Mouse (Mus musculus) retina, postnatal 7 days (tissue): ENCODE measurements around the gene Cd300lg.

Experiments used
- DNase-seq: peaks from one replicate; pipeline ENCODE4 v3.0.0-alpha.2; 2012; ENCODE audit warnings: low read depth, low spot score

The Cd300lg gene

DNA sequence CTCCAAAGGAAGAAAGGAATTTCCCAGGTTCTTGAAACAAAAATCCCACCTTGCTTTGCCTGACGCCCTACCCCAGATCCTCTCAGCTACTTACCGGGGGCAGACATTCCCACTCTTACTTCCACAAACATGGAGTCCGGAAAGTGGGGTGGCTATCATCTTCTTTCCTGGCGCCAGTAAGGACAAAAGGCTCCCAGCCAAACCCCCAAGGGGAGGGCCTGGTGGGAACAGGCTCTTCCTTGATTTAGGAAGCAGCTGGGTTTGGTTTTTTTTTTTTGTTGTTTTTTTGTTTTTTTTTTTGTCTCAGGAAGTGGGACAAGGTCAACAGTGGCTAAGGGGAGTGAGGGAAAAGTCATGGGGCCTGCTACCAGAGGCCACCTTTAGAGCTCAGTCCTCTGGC, 10.2 kb downstream of the Cd300lg start:
- no peak for DNase-seq

DNA sequence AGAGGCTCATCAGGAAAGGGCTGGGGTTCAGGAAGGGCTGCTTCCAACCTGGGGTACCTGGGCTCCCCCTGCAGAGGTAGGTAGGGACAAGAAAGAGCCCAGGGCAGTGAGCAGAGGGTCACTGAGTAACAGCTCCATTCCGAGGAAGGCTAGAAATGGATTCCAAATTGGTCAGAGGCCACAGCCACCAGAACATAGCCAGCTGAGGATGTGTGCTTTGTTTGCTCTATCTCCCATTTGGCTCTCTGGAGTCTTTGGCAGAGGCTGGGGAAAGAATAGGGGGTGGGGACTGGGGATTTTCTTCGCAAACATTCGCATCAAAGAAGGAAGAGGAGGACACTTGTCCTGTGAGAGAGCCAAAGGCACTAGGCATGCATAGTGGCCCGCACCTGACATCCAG, 10.6 kb downstream of the Cd300lg start:
- DNase-seq = no peak

DNA sequence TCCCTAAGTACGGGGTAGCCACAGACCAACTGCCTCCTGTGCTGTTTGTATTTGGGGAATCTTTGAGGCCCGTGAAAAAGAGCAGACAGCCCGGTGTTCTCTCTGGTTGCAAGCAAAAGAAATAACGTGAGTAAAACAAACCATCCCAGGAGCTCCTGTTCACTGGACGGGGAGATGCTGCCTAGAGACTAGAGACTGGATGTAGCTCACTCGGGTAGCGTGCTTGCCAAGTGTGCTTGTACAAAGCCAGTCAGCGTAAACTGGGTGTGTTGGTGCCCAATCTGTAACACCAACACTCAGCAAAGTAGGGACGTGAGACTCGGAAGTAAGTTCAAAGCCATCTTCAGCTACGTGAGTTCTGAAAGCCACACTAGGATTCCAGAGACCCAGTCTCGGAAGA, 11.4 kb downstream of the Cd300lg start:
- no peak for DNase-seq

DNA sequence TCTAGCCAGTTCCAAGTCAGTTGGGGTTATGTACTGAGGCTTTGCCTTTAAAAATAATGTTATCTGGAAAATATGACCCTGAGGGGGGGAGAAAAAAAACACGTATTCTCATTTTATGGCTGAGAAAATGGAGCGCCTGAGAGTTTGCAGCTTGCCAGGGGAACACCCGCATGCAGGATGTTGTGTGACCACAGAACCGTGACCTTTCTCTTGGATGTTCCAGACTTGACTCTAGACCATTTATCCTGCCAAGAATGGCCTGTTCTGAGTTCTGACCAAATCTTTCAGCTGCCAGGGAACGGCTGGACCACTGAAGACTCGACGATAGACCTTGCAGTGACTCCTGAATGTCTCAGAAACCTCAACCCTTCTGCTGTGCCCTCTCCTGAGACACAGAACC, 11.9 kb downstream of the Cd300lg start:
- DNase-seq = no peak

DNA sequence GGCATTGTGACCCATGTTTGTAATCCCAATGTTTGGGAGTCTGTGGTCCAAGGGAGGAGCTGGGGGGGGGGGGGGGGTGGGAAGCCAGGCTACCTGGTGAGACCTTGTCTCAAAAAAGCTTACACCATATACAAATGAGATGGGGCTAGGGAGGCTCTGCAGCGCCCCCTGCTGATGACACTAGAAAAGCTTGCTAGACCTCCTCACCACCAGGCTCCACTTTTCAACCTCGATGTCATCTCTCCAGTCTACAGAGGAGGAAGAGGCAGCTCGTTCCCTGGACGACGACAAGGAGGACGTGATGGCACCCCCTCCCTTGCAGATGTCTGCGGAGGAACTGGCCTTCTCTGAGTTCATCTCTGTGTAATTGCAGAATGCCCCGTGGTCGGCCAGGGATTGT, 12.5 kb downstream of the Cd300lg start:
- peak; percentile 35 for DNase-seq

DNA sequence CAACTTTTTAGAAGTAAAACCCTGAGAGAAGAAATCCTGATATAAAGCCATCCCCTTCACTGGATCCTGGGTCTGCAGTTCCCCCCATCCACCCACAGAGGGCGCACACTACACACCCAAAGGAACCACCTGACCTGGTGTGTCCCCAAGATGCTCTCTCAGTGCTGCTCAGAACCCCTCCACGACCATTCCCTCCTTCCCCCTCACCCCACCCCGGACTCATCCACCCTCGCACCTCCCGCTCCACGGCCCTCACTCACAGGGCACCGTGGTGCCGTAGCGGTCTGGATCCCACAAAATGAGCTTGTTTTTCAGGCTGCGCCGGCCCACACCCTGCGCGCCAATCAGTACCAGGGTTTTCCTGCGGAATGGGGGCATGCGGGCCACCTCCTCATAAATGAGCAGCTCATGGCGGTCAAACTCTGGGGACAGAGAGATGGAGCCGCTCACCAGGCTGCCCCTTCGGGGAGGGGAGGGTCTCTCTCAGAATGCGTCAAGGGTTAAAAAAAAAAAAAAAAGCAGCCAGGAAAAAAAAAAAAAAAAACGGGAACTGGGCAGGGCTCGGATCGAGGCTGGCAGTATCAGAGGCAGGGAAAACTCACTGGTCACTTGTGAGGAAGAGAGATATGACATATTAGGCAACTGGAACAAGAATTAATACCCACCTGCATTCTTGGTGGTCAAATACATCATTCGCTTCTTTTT, 20.1 kb downstream of the Cd300lg start:
- peak; percentile 72 for DNase-seq

DNA sequence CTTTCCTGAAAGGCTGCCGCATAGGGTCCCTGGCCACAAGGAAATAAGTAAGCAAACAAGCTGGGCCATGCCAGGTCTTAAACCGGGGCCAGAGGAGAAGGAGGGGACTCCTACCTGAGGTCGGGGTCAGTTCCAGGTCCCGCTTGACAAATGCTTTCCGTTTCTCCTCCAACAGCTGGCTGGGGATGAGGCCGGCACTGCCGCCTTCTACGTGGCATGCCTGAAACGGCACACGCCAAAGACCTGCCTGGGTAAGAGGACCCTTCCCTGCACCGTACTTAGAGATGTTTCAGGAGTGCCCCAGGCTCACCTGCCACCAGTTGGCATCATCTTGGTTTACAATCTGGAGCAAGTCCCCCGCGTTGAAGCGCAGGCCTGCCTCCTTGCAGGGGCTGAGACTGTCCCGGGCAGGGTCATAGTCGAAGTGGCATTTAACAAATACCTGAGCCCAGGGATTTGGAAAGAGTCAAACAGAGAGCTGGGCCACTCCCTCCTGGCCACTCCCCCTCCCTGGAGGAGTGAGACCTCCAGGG, 20.7 kb downstream of the Cd300lg start:
- DNase-seq = no peak

DNA sequence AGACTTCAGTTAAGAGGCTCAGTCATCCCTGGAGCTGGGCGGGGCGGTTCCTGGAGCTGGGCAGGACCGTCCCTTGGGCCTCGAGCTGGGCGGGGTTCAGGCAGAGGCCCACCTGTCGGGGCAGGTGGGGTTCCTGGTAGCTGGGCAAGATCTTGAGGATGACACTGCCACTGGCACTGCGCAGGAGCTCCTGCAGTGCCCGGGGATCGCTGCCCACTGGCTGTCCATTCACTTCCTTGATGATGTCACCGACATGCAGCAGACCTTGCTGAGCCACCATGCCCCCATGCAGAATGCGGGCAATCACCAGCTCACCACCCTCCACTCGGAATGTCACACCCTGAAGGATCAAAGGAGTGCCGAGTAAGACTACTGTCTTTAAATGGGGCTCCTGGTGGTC, 21.8 kb downstream of the Cd300lg start:
- DNase-seq = no peak

DNA sequence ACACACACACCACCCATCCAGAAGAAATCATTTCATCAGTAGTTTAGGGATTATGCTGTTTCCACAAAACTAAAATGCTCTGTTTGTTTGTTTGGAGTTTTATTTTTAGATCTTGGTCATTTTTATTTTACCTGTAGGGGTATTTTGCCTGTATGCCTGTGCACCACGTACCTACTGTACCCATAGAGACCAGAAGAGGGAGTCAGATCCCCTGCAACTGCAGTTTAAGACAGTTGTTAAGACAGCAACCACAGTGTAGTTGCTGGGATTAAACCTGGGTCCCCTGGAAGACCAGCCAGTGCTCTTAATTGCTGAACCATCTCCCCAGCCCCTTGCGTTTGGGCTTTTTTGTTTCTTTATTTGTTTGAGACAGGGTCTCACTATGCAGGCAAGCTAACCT, 27.7 kb downstream of the Cd300lg start:
- no peak for DNase-seq

DNA sequence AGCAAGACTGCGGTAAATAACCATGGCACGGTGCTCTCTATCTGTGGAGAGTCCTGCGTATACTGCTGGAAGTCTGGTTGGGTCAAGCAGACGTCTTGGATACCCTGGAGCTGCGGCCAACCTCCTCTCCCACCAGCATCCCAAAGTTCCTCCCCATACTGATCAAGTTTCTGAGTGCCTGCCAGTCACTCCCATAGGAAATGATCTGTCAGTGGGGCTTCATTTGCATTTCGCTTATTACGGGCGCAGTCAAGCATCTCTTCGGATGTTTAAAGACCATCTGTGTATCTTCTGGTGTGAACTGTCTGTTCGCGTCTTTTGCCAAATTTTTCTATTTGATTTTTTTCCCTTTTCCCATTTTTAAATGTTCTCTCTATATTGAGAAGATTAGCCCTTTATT, 28.3 kb downstream of the Cd300lg start:
- DNase-seq = no peak

DNA sequence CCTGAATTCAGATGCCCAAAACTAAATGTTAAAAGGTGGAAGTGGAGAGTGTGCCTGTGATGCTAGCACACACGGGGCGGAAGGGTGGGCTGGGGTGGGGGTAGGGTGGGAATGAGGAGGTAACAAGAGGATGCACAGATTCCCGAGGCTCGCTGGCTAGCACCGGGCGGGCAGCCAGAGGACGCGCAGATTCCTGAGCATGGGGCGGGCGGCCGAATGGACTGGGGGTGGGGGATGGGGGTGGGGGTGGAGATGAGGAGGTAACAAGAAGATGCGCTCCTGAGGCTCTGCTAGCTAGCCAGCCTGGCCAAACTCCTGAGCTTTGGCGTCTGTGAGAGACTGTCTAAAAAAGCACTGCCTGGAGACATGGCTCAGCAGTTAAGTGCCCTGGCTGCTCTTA, 29.1 kb downstream of the Cd300lg start:
- DNase-seq = no peak

DNA sequence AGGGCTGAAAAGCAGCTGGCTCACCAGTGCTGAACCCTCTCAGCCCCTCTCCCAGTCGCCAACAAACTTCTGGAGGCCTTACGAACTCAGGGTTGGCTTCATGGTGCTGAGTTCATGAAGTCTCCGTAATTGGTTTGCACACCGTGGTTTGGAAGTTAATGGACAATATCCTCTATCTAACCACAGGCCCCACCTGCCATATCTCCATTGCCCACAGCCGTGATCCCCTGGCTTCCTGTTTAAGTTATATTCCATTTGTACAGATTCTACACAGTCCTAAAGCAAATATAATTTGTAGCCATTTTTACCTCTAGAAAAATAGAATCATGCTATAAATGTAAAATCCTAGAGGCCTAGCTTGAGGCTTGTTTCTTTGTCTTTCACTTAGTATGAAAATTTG, 31.4 kb downstream of the Cd300lg start:
- no peak for DNase-seq

DNA sequence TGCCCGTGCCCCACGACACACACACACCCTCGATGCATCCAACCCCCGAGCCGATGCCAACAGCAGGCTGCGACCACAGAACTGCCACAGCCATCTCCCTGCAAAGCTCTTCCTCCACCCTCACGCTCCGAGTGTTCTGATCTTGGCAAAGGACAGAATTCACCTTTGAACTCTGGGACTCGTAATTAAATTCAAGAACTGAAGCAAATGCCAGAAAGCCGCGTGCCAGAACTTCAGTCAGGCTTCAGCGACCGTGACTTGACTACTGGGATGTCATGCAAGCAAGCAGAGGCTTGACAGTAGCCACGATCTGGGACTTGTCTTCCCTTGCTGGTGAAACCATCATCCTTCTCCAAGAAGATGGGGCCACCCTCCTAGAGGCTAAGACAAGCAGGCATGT, 32.4 kb downstream of the Cd300lg start:
- DNase-seq = no peak

DNA sequence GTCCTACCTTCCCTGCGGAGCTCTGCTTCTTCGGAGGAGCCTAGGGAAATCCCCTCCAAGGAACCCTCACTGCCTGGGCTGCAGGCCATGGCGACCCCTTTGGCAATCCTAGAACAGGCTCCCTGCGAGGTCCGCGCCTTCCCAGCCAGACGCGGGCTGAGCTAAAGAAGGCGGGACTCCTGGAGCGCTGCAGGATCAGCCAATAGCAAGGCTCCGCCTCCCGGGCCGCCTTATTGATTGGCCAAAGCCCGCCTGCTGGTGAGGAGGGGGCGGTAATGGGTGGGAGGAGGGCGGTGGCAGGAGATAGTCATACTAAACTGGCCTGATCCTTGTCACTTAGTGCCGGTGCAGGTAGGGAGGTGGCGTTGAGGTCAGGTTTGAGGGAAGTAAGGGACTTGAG, 41.0 kb downstream of the Cd300lg start:
- DNase-seq = no peak

DNA sequence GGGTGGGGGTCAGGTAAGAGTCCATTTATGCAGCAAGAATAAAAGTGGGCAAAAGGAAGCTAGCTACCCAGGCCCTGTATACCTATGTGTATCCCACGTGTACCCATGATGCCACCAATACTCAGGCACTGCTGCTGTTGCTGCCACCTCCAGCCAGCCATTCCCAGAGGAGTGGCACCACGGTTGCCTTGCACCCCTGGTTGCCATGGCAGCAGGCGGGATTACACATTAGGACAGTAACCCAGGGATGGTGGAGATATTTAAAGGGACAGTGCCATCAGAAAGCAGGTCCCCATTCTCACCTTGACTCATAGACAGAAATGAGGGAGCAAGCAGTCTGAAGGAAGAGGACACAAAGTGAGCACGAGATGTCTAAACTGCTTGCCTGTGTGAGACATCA, 41.9 kb downstream of the Cd300lg start:
- no peak for DNase-seq

DNA sequence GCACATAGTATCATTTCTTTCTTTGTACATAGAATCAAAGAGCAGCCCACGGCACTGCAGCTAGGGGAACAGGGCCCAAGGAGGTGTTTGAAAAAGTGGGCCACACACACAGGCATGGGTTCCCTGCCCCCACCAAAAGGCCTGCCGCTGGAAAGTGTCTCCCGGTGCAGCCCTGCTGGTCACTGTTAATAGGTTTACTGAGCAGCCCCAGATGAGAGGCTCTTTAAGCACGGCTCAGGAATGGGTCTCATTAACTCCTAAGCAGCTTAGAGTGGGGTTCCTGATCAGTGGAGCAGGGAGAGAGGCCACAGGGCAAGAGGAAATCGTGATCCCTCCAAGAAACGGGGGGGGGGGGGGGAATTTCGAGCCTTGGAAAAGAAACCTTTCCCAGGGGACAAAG, 42.9 kb downstream of the Cd300lg start:
- DNase-seq = peak; percentile 81

DNA sequence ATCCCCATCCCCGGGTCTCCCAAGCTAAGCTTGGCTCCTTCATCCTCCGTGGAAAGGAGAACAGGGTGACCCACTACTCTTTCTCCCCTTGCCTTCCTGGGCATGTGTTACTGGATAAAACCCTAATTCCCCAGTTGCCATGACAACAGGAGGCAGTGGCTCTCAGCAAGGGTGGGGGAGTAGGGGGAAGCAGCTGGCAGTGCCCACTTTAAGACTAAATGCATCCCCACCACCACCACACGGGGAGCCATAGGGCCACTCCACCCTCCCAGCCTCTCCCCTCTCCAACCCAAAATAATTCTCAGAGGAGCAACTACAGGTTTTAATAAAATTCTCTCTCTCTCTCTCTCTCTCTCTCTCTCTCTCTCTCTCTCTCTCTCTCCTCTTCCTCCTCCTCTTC, 45.0 kb downstream of the Cd300lg start:
- peak; percentile 53 for DNase-seq

DNA sequence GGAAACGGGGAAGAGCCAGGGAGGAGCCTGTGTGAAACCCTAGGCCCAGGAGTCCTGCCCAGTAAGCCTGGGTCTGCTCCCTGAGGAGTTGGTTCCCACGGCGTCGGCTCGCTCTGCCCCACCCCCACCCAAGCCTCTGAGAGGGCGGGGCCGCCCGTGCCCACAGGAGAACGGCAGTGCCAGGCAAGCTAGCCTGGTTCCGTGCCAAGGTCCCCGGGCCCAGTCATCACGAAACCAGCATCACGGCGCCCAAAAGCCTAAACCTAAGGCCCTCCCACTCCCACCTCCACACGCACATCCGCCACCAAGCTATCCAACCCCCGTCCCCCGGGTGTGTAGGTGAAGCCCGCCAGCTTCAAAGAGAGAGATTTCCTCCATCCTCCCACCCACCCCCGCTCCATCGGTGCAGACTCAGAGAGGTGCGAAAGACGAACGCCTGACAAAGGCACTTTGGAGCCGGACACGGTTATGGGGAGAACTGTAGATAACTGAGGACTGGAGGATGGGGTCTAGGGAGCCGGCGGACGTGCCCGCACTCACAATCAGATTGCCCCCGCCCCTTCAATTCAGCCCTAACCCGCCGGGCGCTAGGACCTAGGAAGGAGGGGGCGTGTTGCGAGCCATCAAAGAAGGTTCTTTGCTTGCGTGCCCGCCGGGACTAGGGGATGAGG, 45.9 kb downstream of the Cd300lg start:
- peak; percentile 49 for DNase-seq

DNA sequence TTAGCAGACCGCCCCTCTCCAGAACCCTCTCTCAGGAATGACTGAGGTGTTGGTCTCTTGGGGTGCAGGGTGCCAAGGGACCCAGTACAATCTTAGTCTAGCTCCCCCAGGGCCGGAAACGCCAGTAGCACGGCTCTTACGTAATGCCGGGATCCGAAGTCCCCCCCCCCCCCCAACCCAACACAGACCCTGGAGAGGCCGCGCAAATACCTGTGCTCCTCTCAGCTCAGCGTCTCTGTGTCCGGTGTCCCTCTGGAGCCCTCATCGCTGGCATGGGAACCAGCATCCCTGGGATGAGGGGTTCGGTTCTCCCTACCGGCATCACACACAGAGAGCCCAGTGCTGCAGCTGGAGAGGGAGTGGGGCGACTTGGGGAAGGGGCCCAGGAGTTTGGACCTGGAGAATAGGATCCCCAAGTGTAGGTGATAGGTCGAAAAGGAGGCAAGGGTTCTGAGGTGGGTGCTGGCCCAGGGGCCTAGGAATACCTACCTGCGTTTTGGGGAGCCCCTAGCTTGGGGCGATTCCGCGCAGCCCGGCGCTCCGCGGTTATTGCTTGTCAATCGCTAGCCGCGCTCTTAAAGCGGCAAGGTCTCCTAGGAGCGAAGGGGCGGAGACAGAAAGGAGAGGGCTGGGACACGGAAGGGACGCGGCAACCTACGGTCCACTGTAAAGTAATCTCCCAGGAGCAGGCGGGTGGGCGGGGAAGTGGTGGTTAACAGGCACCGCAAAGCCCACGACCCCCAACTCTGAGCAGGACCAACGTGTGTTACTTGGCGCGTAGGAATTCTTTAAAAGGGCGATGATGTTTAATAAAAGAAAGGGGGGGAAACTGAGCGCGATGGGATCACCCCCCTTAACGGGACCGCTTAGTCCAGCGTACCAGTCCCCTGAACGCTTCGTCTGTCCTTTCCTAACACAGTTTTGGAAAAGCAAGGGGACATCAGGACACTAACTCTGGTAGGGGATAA, 46.9 kb downstream of the Cd300lg start, which contains the start of gene Mpp2:
Gene Mpp2 (minus strand): TSS at position 585 of the 968 bp plus-strand sequence.
- no peak for DNase-seq

DNA sequence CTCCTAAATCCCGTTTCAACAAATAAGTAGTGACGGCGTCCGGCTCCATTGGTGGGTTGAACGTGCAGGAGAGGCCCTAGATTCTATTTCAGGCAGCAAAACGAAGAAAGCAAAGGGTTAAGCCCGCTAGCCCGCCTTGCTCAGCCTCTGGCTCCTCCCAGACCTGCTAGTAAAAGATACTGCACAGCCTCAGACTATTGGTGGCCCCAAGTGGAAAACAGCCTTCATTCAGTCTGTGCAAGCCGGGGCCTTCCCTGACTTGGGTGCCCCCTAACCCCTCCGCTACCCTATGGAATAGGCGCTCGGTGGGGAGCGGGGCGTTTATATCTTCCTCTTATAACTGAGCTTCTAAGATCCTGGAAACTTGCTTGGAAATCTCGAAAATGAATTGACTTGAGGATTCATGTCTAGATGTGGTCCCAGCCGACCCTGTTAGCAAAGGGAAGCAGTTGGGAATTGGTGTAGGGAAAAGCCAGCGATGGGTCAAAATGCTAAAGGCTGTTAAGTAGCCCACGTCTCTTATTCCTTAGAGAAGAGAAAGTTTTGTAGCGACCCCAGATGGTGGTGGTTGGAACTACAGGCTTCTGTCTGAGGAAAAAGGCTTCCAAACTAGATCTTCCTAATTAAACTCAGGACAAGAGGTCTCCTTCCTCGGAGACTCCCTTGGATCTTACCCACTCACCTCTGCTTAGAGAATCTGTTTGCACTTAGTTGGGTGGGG, 47.9 kb downstream of the Cd300lg start:
- DNase-seq = no peak

DNA sequence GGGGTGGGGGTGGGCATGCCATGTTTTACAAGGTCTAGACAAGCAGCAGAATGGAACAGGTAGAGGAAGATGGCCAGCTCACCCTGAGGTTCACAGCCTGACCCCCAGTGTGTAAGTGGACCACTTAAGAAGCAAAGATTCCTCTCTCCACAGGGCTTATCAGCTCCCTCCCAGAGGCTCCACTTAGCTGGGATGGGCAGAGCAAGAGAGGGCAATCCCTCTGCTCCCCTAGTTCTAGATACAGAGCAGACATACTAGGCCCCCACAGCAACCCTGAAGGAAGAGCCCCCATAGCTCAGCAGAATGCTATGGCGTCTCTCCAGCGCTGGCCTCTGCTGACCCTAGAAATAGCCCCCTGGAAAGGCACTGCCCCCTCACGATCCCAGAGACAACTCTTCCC, 54.4 kb downstream of the Cd300lg start:
- DNase-seq = no peak
